Mouse (Mus musculus) heart, postnatal 0 days (tissue): ENCODE results near the gene Tdrkh. TPM values are rescaled to one million over a fixed set of nuclear protein-coding genes. Genes with fewer than 3 reads are reported as not detected.
A peak's percentile ranks its signal among the peaks of the same experiment; 100 is the strongest.

ENCODE experiments used
- ATAC-seq: fragments of 200-750 bp; cut with Nextera tagmentation; 2 replicates; pipeline ENCODE4 v1.8.0; 2017; ENCODE audit warnings: low read depth, moderate number of reproducible peaks, moderate library complexity; ENCODE audit not compliant: insufficient read depth
- DNase-seq: peaks from one replicate; pipeline ENCODE4 v3.0.0-alpha.2; 2016; ENCODE audit warnings: low spot score
- H3K27ac ChIP-seq: fragments of 300-500 bp; sonication (generic); 2 replicates; pipeline ENCODE4 v1.5.1; 2014; ENCODE audit warnings: low read depth, mild to moderate bottlenecking
- H3K27me3 ChIP-seq: fragments of 300-500 bp; sonication (generic); 2 replicates; pipeline ENCODE4 v1.6.1; 2014; ENCODE audit warnings: low read length, mixed read lengths; ENCODE audit not compliant: control insufficient read depth, insufficient read depth
- H3K36me3 ChIP-seq: fragments of 300-500 bp; sonication (generic); replicated peaks from 2 replicates; pipeline ENCODE4 v1.6.1; 2014; ENCODE audit warnings: low read length, mixed read lengths; ENCODE audit not compliant: control insufficient read depth, insufficient read depth
- H3K4me1 ChIP-seq: fragments of 300-500 bp; sonication (generic); 2 replicates; pipeline ENCODE4 v1.6.1; 2014; ENCODE audit warnings: antibody characterized with exemption; ENCODE audit not compliant: control insufficient read depth, insufficient read depth
- H3K4me2 ChIP-seq: fragments of 300-500 bp; sonication (generic); 2 replicates; pipeline ENCODE4 v1.6.1; 2014; ENCODE audit warnings: low read depth, mild to moderate bottlenecking, low read length, moderate library complexity
- H3K4me3 ChIP-seq: fragments of 300-500 bp; sonication (generic); 2 replicates; pipeline ENCODE4 v1.5.1; 2014; ENCODE audit warnings: low read depth, low read length
- H3K9ac ChIP-seq: fragments of 300-500 bp; sonication (generic); replicated peaks from 2 replicates; pipeline ENCODE4 v1.6.1; 2014; ENCODE audit warnings: low read depth, low read length, mixed read lengths
- H3K9me3 ChIP-seq: fragments of 300-500 bp; sonication (generic); replicated peaks from 2 replicates; pipeline ENCODE4 v1.6.1; 2016; ENCODE audit warnings: low read length; ENCODE audit not compliant: control insufficient read depth
- CTCF ChIP-seq: IDR thresholded peaks from 2 replicates; pipeline ENCODE4 v1.5.1; 2016; ENCODE audit warnings: antibody characterized with exemption, control low read depth, low read depth
- EP300 ChIP-seq: IDR thresholded peaks from 2 replicates; pipeline ENCODE4 v1.6.1; 2016; ENCODE audit warnings: antibody characterized with exemption, low read depth
- WGBS: fragments of 180-500 bp; shearing (Covaris S2); extraction: QIAGEN DNeasy Blood & Tissue Kit; methylation state at CpG from one replicate; pipeline ENCODE4 v1.1.7; 2014; 5-methylcytosine and 5-hydroxymethylcytosine counted together
- polyA plus RNA-seq: library from polyadenylated mRNA; unstranded; fragments of >200 nt; fragmentation: Nextera tagmentation; extraction: Ambion mirVana; gene quantifications from 2 replicates; pipeline ENCODE4 v1.2.1, GENCODE M21; 2015
- total RNA-seq: library from RNA; depleted of rRNA; stranded (reverse); fragments of >200 nt; gene quantifications from 2 replicates; pipeline ENCODE4 v1.2.3, GENCODE M21; 2014; ENCODE audit warnings: low replicate concordance

Gene Tdrkh
- total and polyA plus RNA-seq, 2 experiments from 2014 or later = 0.34 to 7.7 TPM

DNA sequence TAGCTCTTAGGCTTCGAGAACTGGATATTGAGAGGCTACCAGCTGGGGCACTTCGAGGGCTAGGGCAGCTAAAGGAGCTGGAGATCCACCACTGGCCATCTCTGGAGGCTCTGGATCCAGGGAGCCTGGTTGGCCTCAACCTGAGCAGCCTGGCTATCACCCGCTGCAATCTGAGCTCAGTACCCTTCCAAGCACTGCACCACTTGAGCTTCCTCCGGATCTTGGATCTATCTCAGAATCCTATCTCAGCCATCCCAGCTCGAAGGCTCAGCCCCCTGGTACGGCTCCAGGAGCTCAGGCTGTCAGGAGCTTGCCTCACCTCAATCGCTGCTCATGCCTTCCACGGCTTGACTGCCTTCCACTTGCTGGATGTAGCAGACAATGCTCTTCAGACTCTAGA, 10.6 kb upstream of the Tdrkh start:
- Histone ChIP-seq H3K4me1 (peaks cover 11% of the 10 kb centered on the region; the same call in 1 of the 2 replicates), H3K4me2 (no peak overlapping the region), H3K27ac (no peak overlapping the region), H3K9ac (no peak overlapping the region), H3K27me3 (peaks cover 57% of the 10 kb centered on the region), H3K4me3 (no peak overlapping the region), H3K9me3 (no peaks in the 10 kb centered on the region), H3K36me3 (no peaks in the 10 kb centered on the region)
- 43% methylated on average over 8 of the region's 8 CpGs for WGBS
- ATAC-seq (no peak), DNase-seq (no peak)
- TF ChIP-seq EP300 (no peak), CTCF (no peak)

GRCm38 (mm10) chr3:94404366-94405054, 8.6 kb upstream of the Tdrkh start:
- no peaks in the 10 kb centered on the region for H3K9me3 ChIP-seq
- H3K27me3 ChIP-seq = peaks cover 39% of the 10 kb centered on the region
- ATAC-seq (no peak), DNase-seq (no peak)
- no peak overlapping the region for H3K9ac ChIP-seq
- TF ChIP-seq CTCF = no peak
- 22% methylated on average over 7 of the region's 7 CpGs for WGBS
- H3K27ac ChIP-seq = no peak overlapping the region
- H3K36me3 ChIP-seq = no peaks in the 10 kb centered on the region
- H3K4me3 ChIP-seq = no peak overlapping the region
- peaks cover 8% of the 10 kb centered on the region; the same call in 1 of the 2 replicates for H3K4me1 ChIP-seq
- H3K4me2 ChIP-seq = no peak overlapping the region

- no peak overlapping the region for H3K4me2 ChIP-seq
- no peak overlapping the region for H3K27ac ChIP-seq
- H3K27me3 ChIP-seq = peaks cover 29% of the 10 kb centered on the region
- no peak overlapping the region for H3K9ac ChIP-seq
- 33% methylated on average over 4 of the region's 4 CpGs for WGBS
- no peak for TF ChIP-seq EP300
- no peak for TF ChIP-seq CTCF
- H3K36me3 ChIP-seq = no peaks in the 10 kb centered on the region
- H3K9me3 ChIP-seq = no peaks in the 10 kb centered on the region
- H3K4me3 ChIP-seq = no peak overlapping the region
- peaks cover 8% of the 10 kb centered on the region; the same call in 1 of the 2 replicates for H3K4me1 ChIP-seq
- no peak for DNase-seq
- ATAC-seq = no peak
Measured at GRCm38 (mm10) chr3:94405561-94405960, 7.5 kb upstream of the Tdrkh start.

DNA sequence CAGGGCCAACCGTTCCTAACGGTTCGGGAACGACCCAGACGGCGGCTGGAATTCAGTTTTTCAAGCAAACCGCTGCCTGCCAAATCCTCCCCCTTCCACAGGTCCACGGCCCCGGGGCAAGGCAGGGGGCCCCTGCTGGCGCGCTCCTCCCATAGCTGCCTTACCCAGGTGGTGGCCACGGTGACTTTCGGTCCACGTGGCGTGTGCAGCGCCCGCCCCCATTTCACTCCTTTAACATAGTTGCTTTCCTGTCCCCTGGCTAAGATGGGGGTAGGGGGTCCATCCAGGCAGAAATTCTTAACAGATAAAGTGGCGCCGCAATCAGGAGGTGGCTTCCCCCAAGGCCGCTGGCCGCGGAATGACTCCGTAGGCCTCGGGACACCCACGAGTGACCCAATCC, 543 bp upstream of the Tdrkh start:
- TF ChIP-seq CTCF = no peak
- no peak for TF ChIP-seq EP300
- 10% methylated on average over 25 of the region's 25 CpGs for WGBS
- Histone ChIP-seq H3K27me3 (no peaks in the 10 kb centered on the region), H3K27ac (no peak overlapping the region), H3K9me3 (no peaks in the 10 kb centered on the region), H3K4me3 (peak overlapping the region; percentile 42), H3K36me3 (no peaks in the 10 kb centered on the region), H3K4me2 (peak overlapping the region; percentile 66), H3K4me1 (peaks cover 9% of the 10 kb centered on the region), H3K9ac (peak overlapping the region; percentile 15; the same call in 1 of the 2 replicates)
- ATAC-seq = peak; percentile 12; the same call in 1 of the 2 replicates
- no peak for DNase-seq

- no peak overlapping the region for H3K27ac ChIP-seq
- TF ChIP-seq EP300 (no peak), CTCF (no peak)
- WGBS = 46% methylated on average over 2 of the region's 2 CpGs
- no peak for ATAC-seq
- H3K36me3 ChIP-seq = no peaks in the 10 kb centered on the region
- H3K9ac ChIP-seq = no peak overlapping the region
- no peak overlapping the region for H3K4me2 ChIP-seq
- no peaks in the 10 kb centered on the region for H3K4me1 ChIP-seq
- H3K27me3 ChIP-seq = no peaks in the 10 kb centered on the region
- DNase-seq = no peak
- no peaks in the 10 kb centered on the region for H3K9me3 ChIP-seq
- no peak overlapping the region for H3K4me3 ChIP-seq
Measured at GRCm38 (mm10) chr3:94430980-94431379, 17.9 kb downstream of the Tdrkh start.

DNA sequence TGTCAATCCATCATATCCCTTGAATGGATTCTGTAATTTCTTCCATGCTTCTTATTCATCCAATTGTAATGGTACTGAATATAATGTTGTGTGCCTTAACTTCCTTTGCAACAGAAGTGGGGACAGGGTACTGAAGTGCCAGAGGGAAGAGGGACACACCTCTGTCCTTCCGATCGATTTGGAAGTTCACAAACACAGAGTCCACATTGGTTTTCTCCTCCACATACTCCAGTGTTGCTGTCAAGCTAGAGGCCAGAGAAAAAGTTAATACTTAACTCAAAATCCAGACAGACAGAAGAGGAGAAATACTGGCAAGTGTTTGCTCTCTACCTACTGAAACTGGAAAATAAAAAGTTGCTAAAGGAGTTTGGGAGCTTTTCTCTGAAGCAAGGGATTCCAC, 21.2 kb downstream of the Tdrkh start:
- Histone ChIP-seq H3K9ac (no peak overlapping the region), H3K4me1 (no peaks in the 10 kb centered on the region), H3K36me3 (no peaks in the 10 kb centered on the region), H3K4me2 (no peak overlapping the region), H3K4me3 (no peak overlapping the region), H3K9me3 (no peaks in the 10 kb centered on the region), H3K27me3 (no peaks in the 10 kb centered on the region), H3K27ac (no peak overlapping the region)
- DNase-seq (no peak), ATAC-seq (no peak)
- TF ChIP-seq EP300 (no peak), CTCF (no peak)
- WGBS = 96% methylated on average over 2 of the region's 2 CpGs
